Mouse (Mus musculus): ENCODE measurements around the gene Tmem120b.

GRCm38 (mm10) chr5:123024312-123024711 lies 43.9 kb upstream of the Tmem120b start:
- TF ChIP-seq CTCF (conservative IDR thresholded peaks at IDR 0.05; ENCODE audit: insufficient read depth, insufficient read length, low read depth, low read length): no peak
- TF ChIP-seq POLR2A (IDR thresholded peaks at IDR 0.05; ENCODE audit: low read depth, low read length): no peak
